Mouse (Mus musculus): ENCODE data around the gene Nelfb. TPM values are rescaled to one million over a fixed set of nuclear protein-coding genes. Genes with fewer than 3 reads are reported as not detected.

The Nelfb gene
- polyA plus RNA-seq, 1 experiment, result 70.5 TPM

DNA sequence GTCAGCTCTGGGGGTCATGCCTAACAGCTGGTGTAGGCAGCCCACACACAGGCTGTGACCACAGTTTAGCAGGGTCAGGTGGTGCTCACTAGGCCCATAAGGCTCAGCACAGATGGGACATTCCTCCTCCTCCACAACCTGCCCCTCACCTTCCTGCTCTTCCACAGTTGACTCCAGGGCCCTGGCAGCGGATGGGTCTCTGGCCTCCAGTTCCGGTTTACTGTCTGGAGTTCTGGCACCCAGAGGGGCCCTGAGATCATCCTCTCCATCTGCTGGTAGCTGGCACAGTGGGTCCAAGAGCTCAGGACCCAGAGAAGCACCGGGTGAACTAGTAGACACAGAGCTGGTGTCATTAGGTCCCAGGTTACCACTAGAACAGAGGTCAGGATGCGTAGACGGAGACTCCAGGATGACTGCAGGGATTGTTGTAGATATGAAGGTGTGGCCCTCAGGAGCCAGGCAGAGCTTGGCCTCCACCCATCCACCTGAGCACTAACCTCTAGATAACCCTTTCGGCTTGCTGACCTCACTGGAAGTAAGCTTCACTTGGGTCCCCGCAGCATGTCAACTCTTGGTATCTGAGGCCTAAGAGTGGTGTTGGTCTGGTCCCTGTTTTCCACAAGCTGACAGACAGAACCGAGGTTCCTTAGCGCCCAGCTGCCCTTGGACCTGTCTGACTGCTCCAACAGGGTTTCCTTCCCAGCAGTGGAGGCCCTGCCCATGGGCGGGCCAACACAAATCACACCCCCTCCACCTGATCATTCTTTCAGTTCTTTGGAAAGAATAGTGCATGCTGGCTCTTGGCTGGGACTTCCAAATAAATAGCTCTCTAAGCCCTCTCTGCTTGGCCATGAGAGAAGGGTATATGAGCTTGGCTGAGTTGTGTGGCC lies 35.1 kb upstream of the Nelfb start, which contains the start of gene AL732309.1:
TSS of gene AL732309.1 (minus strand) at position 681 of the 890 bp plus-strand sequence.
- 75% methylated on average over 10 of the region's 10 CpGs for WGBS
- no peak for TF ChIP-seq POLR2A (IDR thresholded peaks at IDR 0.05; ENCODE audit: low read depth, low read length)
- Histone ChIP-seq H3K4me3 (ENCODE audit: insufficient read depth, low read depth, low read length) (no peak within 1 kb of the TSS), H3K27ac (ENCODE audit: insufficient read depth, low read depth, low read length) (peak within 1 kb of the TSS; percentile 6; the same call in 1 of the 2 replicates), H3K36me3 (ENCODE audit: control insufficient read depth, insufficient read depth, low read length) (no peaks in the 10 kb centered on the region), H3K27me3 (replicated peaks; ENCODE audit: control insufficient read depth, insufficient read depth, low read length) (no peaks in the 10 kb centered on the region), H3K4me1 (ENCODE audit: control insufficient read depth, insufficient read depth, low read length) (peaks cover under 1% of the 10 kb centered on the region; the same call in 1 of the 2 replicates)
- peak; percentile 69 for DNase-seq

GRCm38 (mm10) chr2:25244144-25244543 lies 32.9 kb upstream of the Nelfb start:
- Histone ChIP-seq H3K27ac (ENCODE audit: insufficient read depth, low read depth, low read length) (no peak overlapping the region), H3K27me3 (replicated peaks; ENCODE audit: control insufficient read depth, insufficient read depth, low read length) (no peaks in the 10 kb centered on the region), H3K4me1 (ENCODE audit: control insufficient read depth, insufficient read depth, low read length) (peaks cover 10% of the 10 kb centered on the region; the same call in 1 of the 2 replicates), H3K4me3 (ENCODE audit: insufficient read depth, low read depth, low read length) (no peak overlapping the region), H3K36me3 (ENCODE audit: control insufficient read depth, insufficient read depth, low read length) (no peaks in the 10 kb centered on the region)
- peak; percentile 59 for DNase-seq
- TF ChIP-seq CTCF (conservative IDR thresholded peaks at IDR 0.05; ENCODE audit: insufficient read depth, insufficient read length, low read depth, low read length), result no peak
- no peak for TF ChIP-seq POLR2A (IDR thresholded peaks at IDR 0.05; ENCODE audit: low read depth, low read length)
- 86% methylated on average over 4 of the region's 4 CpGs for WGBS

DNA sequence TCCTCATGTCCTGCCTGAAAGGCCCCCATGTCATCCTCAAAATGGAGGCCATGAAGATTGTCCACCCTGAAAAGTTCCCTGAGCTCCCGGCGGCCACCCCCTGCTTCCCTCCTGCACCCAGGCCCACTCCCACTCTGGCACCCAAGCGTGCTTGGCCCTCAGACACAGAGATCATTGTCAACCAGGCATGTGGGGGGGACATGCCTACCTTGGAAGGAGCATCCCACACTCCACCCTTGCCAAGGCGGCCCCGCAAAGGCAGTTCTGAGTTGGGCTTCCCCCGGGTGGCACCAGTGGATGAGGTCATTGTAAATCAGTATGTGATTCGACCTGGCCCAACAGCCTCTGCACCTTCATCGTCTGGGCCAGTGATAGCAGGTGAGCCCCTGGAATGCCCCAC lies 32.1 kb upstream of the Nelfb start:
- 82% methylated on average over 8 of the region's 8 CpGs for WGBS
- Histone ChIP-seq H3K27ac (ENCODE audit: insufficient read depth, low read depth, low read length) (no peak overlapping the region), H3K4me3 (ENCODE audit: insufficient read depth, low read depth, low read length) (no peak overlapping the region), H3K27me3 (replicated peaks; ENCODE audit: control insufficient read depth, insufficient read depth, low read length) (no peaks in the 10 kb centered on the region), H3K4me1 (ENCODE audit: control insufficient read depth, insufficient read depth, low read length) (peaks cover 10% of the 10 kb centered on the region; the same call in 1 of the 2 replicates), H3K36me3 (ENCODE audit: control insufficient read depth, insufficient read depth, low read length) (no peaks in the 10 kb centered on the region)
- no peak for DNase-seq
- TF ChIP-seq CTCF (conservative IDR thresholded peaks at IDR 0.05; ENCODE audit: insufficient read depth, insufficient read length, low read depth, low read length) (no peak), POLR2A (IDR thresholded peaks at IDR 0.05; ENCODE audit: low read depth, low read length) (no peak)

DNA sequence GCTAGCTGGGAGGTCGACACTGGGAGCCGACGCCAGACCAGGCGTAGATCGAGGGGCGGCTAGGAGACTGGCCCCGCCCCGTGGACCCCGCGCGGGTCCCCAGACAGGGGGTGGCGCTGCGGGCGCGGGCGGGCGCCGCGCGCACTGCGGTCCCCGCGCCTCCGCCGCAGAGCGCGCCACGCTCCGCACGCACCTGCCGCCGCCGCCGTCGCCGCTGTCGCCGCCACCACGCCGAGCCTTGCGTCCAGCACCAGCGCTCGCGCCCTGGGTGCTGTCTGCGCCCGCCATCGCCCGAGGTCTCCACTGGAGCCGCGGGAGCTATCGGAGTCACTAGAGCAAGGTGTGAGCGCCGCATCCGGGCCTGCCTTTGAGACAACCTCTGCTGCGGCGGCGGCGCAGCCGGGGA lies 30.8 kb upstream of the Nelfb start, which contains the start of the genes Rnf208 and Cysrt1:
TSS of gene Rnf208 (plus strand) at position 155 of the 406 bp plus-strand sequence.
TSS of gene Cysrt1 (minus strand) at position 352 of the 406 bp plus-strand sequence.
- H3K27ac ChIP-seq (ENCODE audit: insufficient read depth, low read depth, low read length), result peak within 1 kb of the TSS; percentile 32; the same call in 1 of the 2 replicates
- no peak for DNase-seq
- under 1% methylated on average over 41 of the region's 59 CpGs for WGBS
- peak within 1 kb of the TSS; percentile 59 for H3K4me3 ChIP-seq (ENCODE audit: insufficient read depth, low read depth, low read length)
- no peaks in the 10 kb centered on the region for H3K27me3 ChIP-seq (replicated peaks; ENCODE audit: control insufficient read depth, insufficient read depth, low read length)
- no peaks in the 10 kb centered on the region for H3K36me3 ChIP-seq (ENCODE audit: control insufficient read depth, insufficient read depth, low read length)
- H3K4me1 ChIP-seq (ENCODE audit: control insufficient read depth, insufficient read depth, low read length), result peaks cover 14% of the 10 kb centered on the region; the same call in 1 of the 2 replicates
- TF ChIP-seq CTCF (conservative IDR thresholded peaks at IDR 0.05; ENCODE audit: insufficient read depth, insufficient read length, low read depth, low read length) (no peak), POLR2A (IDR thresholded peaks at IDR 0.05; ENCODE audit: low read depth, low read length) (no peak)

DNA sequence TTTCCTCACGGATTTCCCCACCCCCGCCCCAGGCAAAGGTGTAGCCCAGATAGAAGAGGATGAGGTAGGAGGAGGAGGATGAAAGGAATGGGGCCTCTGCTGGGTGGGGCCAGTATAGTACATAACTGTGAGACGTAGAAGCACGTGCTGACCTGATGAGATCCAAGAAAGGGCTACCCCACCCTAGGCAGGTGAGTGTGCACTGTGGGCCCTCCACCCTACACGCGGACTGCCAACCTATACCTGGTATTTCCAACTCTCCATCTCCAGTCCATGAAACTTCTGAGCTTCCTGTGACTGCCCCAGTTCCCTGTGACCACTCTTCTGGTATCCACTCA lies 30.1 kb upstream of the Nelfb start:
- WGBS, result 10% methylated on average over 6 of the region's 6 CpGs
- Histone ChIP-seq H3K4me3 (ENCODE audit: insufficient read depth, low read depth, low read length) (no peak overlapping the region; the same call in 1 of the 2 replicates), H3K27ac (ENCODE audit: insufficient read depth, low read depth, low read length) (no peak overlapping the region; the same call in 1 of the 2 replicates), H3K4me1 (ENCODE audit: control insufficient read depth, insufficient read depth, low read length) (peaks cover 14% of the 10 kb centered on the region; the same call in 1 of the 2 replicates), H3K36me3 (ENCODE audit: control insufficient read depth, insufficient read depth, low read length) (no peaks in the 10 kb centered on the region), H3K27me3 (replicated peaks; ENCODE audit: control insufficient read depth, insufficient read depth, low read length) (no peaks in the 10 kb centered on the region)
- TF ChIP-seq CTCF (conservative IDR thresholded peaks at IDR 0.05; ENCODE audit: insufficient read depth, insufficient read length, low read depth, low read length) (no peak), POLR2A (IDR thresholded peaks at IDR 0.05; ENCODE audit: low read depth, low read length) (no peak)
- DNase-seq, result no peak

DNA sequence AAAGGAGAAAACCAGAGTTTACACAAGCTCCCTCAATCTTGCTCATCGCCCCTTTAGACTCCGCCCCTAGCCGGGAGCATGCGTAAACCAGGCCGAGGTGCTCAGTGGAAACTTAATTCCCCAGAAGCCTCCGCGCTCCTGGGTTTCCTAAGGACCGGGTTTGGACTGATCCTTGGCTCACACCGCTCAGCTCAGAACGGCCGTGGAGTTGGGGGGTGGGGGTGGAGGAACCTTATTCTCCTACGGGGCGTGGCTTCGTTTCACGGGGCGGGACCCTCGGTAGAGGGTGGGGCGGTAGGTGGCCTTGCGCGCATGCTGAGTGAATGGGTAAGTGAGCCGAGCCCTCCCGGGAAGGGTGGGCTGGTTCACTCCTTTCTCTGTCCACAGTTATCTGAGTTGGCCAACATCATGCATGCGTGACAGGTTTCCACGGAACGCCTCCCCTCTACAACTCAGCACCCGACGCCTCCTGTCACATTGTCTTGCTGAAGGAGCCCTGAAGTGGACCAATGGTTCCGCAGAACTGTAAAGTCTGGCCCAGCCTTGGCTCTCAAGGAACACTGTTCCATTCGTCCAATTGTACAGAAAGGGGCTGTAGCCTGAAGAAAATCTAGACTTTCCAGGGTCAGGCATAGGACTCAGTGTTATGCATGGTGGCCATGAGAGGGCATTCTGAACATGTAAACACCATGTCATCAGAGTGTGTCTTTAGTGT lies 29.6 kb upstream of the Nelfb start:
- Histone ChIP-seq H3K27me3 (replicated peaks; ENCODE audit: control insufficient read depth, insufficient read depth, low read length) (no peaks in the 10 kb centered on the region), H3K4me1 (ENCODE audit: control insufficient read depth, insufficient read depth, low read length) (peaks cover 17% of the 10 kb centered on the region), H3K4me3 (ENCODE audit: insufficient read depth, low read depth, low read length) (peak overlapping the region; percentile 43), H3K36me3 (ENCODE audit: control insufficient read depth, insufficient read depth, low read length) (no peaks in the 10 kb centered on the region), H3K27ac (ENCODE audit: insufficient read depth, low read depth, low read length) (peak overlapping the region; percentile 61; the same call in 1 of the 2 replicates)
- TF ChIP-seq POLR2A (IDR thresholded peaks at IDR 0.05; ENCODE audit: low read depth, low read length) (no peak), CTCF (conservative IDR thresholded peaks at IDR 0.05; ENCODE audit: insufficient read depth, insufficient read length, low read depth, low read length) (no peak)
- WGBS, result 2% methylated on average over 29 of the region's 29 CpGs
- DNase-seq, result peak; percentile 92

Measured in kidney, adult 2 months (tissue).